Comparison of ENCODE assay signal across 8 mouse cellular contexts in genomic region chr17:35697429-35697758, GRCm38 (mm10). TPM values are rescaled to one million over a fixed set of nuclear protein-coding genes. Genes with fewer than 3 reads are reported as not detected.
DNase-seq lines count a peak whose midpoint lies in the region; ATAC-seq and TF ChIP-seq lines count a peak whose summit lies in the region.

No protein-coding gene starts in this region.

- ATAC-seq in heart, postnatal 0 days (ENCODE audit: insufficient read depth, low read depth) = no peak
- no peak; the same call in 1 of the 2 replicates for ATAC-seq in forebrain, postnatal 0 days
- no peak; the same call in 1 of the 2 replicates for ATAC-seq in midbrain, embryonic 14.5 days (ENCODE audit: low FRiP score, low TSS enrichment)

- peak overlapping the region; percentile 59 for H3K4me2 ChIP-seq in heart, postnatal 0 days (ENCODE audit: low read depth, low read length)
- H3K4me2 ChIP-seq in forebrain, postnatal 0 days (ENCODE audit: low read depth) = peak overlapping the region; percentile 83
- peak overlapping the region; percentile 89 for H3K4me2 ChIP-seq in midbrain, embryonic 14.5 days (ENCODE audit: low read length)

- no peak for TF ChIP-seq POLR2A in cortical plate, adult 2 months (IDR thresholded peaks at IDR 0.05; ENCODE audit: extremely low read depth, insufficient read depth, low read length)

- DNase-seq in heart, postnatal 0 days (ENCODE audit: low spot score) = no peak
- no peak for DNase-seq in heart, postnatal 4 days
- no peak for DNase-seq in forebrain, postnatal 0 days
- DNase-seq in midbrain, embryonic 14.5 days = no peak
- DNase-seq in ovary, postnatal 36 days (ENCODE audit: low spot score) = no peak
- no peak for DNase-seq in urinary bladder, postnatal 36 days (ENCODE audit: low spot score in 2 of 2)
- no peak for DNase-seq in right cerebral cortex, adult 18-20 months

- H3K4me1 ChIP-seq in heart, postnatal 0 days (ENCODE audit: control insufficient read depth, insufficient read depth) = peaks cover 14% of the 10 kb centered on the region; the same call in 1 of the 2 replicates
- peaks cover 13% of the 10 kb centered on the region for H3K4me1 ChIP-seq in cortical plate, adult 2 months (ENCODE audit: control insufficient read depth, insufficient read depth, low read length)
- H3K4me1 ChIP-seq in forebrain, postnatal 0 days (ENCODE audit: insufficient read depth) = peaks cover 28% of the 10 kb centered on the region
- H3K4me1 ChIP-seq in midbrain, embryonic 14.5 days (ENCODE audit: control insufficient read depth, insufficient read depth, low read length) = peaks cover 37% of the 10 kb centered on the region

- no peaks in the 10 kb centered on the region for H3K9me3 ChIP-seq in heart, postnatal 0 days (replicated peaks; ENCODE audit: control insufficient read depth, low read length)
- H3K9me3 ChIP-seq in forebrain, postnatal 0 days (ENCODE audit: low read length) = no peaks in the 10 kb centered on the region
- no peaks in the 10 kb centered on the region for H3K9me3 ChIP-seq in midbrain, embryonic 14.5 days (ENCODE audit: control insufficient read depth, low read length)

- no peak for TF ChIP-seq CTCF in heart, postnatal 0 days (IDR thresholded peaks at IDR 0.05; ENCODE audit: low read depth)
- TF ChIP-seq CTCF in cortical plate, adult 2 months (IDR thresholded peaks at IDR 0.05; ENCODE audit: extremely low read depth, insufficient read depth, low read length) = no peak
- no peak for TF ChIP-seq CTCF in forebrain, postnatal 0 days (IDR thresholded peaks at IDR 0.05; ENCODE audit: low read depth)

- H3K4me3 ChIP-seq in heart, postnatal 0 days (ENCODE audit: low read depth, low read length) = peak overlapping the region; percentile 34
- H3K4me3 ChIP-seq in cortical plate, adult 2 months (ENCODE audit: insufficient read depth, low read length) = peak overlapping the region; percentile 29
- H3K4me3 ChIP-seq in forebrain, postnatal 0 days (ENCODE audit: low read depth, low read length) = peak overlapping the region; percentile 42
- H3K4me3 ChIP-seq in midbrain, embryonic 14.5 days (replicated peaks; ENCODE audit: low read depth, low read length) = peak overlapping the region; percentile 43

- H3K9ac ChIP-seq in heart, postnatal 0 days (replicated peaks; ENCODE audit: low read depth, low read length) = peak overlapping the region; percentile 40; the same call in 1 of the 2 replicates
- peak overlapping the region; percentile 68 for H3K9ac ChIP-seq in forebrain, postnatal 0 days
- H3K9ac ChIP-seq in midbrain, embryonic 14.5 days (replicated peaks; ENCODE audit: low read length) = peak overlapping the region; percentile 78

- peak overlapping the region; percentile 82 for H3K27ac ChIP-seq in heart, postnatal 0 days (ENCODE audit: low read depth)
- H3K27ac ChIP-seq in cortical plate, adult 2 months (ENCODE audit: insufficient read depth, low read length) = peak overlapping the region; percentile 92
- H3K27ac ChIP-seq in forebrain, postnatal 0 days (ENCODE audit: low read depth, low read length) = peak overlapping the region; percentile 96
- H3K27ac ChIP-seq in midbrain, embryonic 14.5 days (replicated peaks; ENCODE audit: low read depth, low read length) = peak overlapping the region; percentile 98

- 0 out of 2 replicates have a peak, but pooled peaks cover 3% of the 10 kb centered on the region for H3K27me3 ChIP-seq in heart, postnatal 0 days (ENCODE audit: control insufficient read depth, insufficient read depth, low read length)
- no peaks in the 10 kb centered on the region for H3K27me3 ChIP-seq in forebrain, postnatal 0 days (ENCODE audit: insufficient read depth, low read length)
- H3K27me3 ChIP-seq in midbrain, embryonic 14.5 days (ENCODE audit: control insufficient read depth, insufficient read depth, low read length) = no peaks in the 10 kb centered on the region

- no peak for TF ChIP-seq EP300 in heart, postnatal 0 days (IDR thresholded peaks at IDR 0.05; ENCODE audit: low read depth)

- H3K36me3 ChIP-seq in heart, postnatal 0 days (replicated peaks; ENCODE audit: control insufficient read depth, insufficient read depth, low read length) = peaks cover 21% of the 10 kb centered on the region
- peaks cover 14% of the 10 kb centered on the region for H3K36me3 ChIP-seq in forebrain, postnatal 0 days (ENCODE audit: insufficient read depth)
- H3K36me3 ChIP-seq in midbrain, embryonic 14.5 days (ENCODE audit: control insufficient read depth, insufficient read depth, low read length) = peaks cover 15% of the 10 kb centered on the region

- 6% methylated on average over 1 of the region's 1 CpGs for WGBS in heart, postnatal 0 days
- 6% methylated on average over 1 of the region's 1 CpGs for WGBS in forebrain, postnatal 0 days
- WGBS in midbrain, embryonic 14.5 days = 3% methylated on average over 1 of the region's 1 CpGs

RNA-seq across cellular contexts. Expression of gene Ddr1, which starts 7.0 kb away (rescaled TPM):
- total RNA-seq in heart, postnatal 0 days (2014; rRNA removed; ENCODE audit: low replicate concordance) = 105 and 206 TPM in 2 replicates
- 63.9 and 71.8 TPM in 2 replicates for polyA plus RNA-seq in heart, postnatal 0 days (2015; fragmentation: Nextera tagmentation; extraction: Ambion mirVana)
- 100 to 1,000 TPM; 107 to 113 TPM for total RNA-seq in heart, postnatal 4 days (2021)
- 42.8 and 44.9 TPM in 2 replicates for polyA plus RNA-seq in cortical plate, adult 2 months (2012; rRNA removed)
- total RNA-seq in forebrain, postnatal 0 days (2014; rRNA removed) = 53.0 and 59.8 TPM in 2 replicates
- 37.3 and 51.2 TPM in 2 replicates for polyA plus RNA-seq in forebrain, postnatal 0 days (2015; fragmentation: Nextera tagmentation; extraction: Ambion mirVana)
- polyA plus RNA-seq in midbrain, embryonic 14.5 days (2014; fragmentation: Nextera tagmentation; extraction: Ambion mirVana) = 52.9 and 87.2 TPM in 2 replicates

RNA-seq across cellular contexts. Expression of gene Gtf2h4, which starts 23.9 kb away (rescaled TPM):
- 21.0 and 24.2 TPM in 2 replicates for total RNA-seq in heart, postnatal 0 days (2014; rRNA removed; ENCODE audit: low replicate concordance)
- polyA plus RNA-seq in heart, postnatal 0 days (2015; fragmentation: Nextera tagmentation; extraction: Ambion mirVana) = 18.0 and 21.2 TPM in 2 replicates
- total RNA-seq in heart, postnatal 4 days (2021) = 10 to 100 TPM; 19.4 to 20.9 TPM
- polyA plus RNA-seq in cortical plate, adult 2 months (2012; rRNA removed) = 29.8 and 32.9 TPM in 2 replicates
- 21.2 and 30.9 TPM in 2 replicates for total RNA-seq in forebrain, postnatal 0 days (2014; rRNA removed)
- polyA plus RNA-seq in forebrain, postnatal 0 days (2015; fragmentation: Nextera tagmentation; extraction: Ambion mirVana) = 20.9 and 22.1 TPM in 2 replicates
- polyA plus RNA-seq in midbrain, embryonic 14.5 days (2014; fragmentation: Nextera tagmentation; extraction: Ambion mirVana) = 23.6 and 25.5 TPM in 2 replicates

RNA-seq across cellular contexts. Expression of gene Vars2, which starts 30.0 kb away (rescaled TPM):
- 25.5 and 59.8 TPM in 2 replicates for total RNA-seq in heart, postnatal 0 days (2014; rRNA removed; ENCODE audit: low replicate concordance)
- 9.4 and 9.8 TPM in 2 replicates for polyA plus RNA-seq in heart, postnatal 0 days (2015; fragmentation: Nextera tagmentation; extraction: Ambion mirVana)
- total RNA-seq in heart, postnatal 4 days (2021) = 10 to 100 TPM; 29.0 to 29.2 TPM
- polyA plus RNA-seq in cortical plate, adult 2 months (2012; rRNA removed) = 34.5 and 38.9 TPM in 2 replicates
- total RNA-seq in forebrain, postnatal 0 days (2014; rRNA removed) = 29.5 and 42.0 TPM in 2 replicates
- polyA plus RNA-seq in forebrain, postnatal 0 days (2015; fragmentation: Nextera tagmentation; extraction: Ambion mirVana) = 8.5 and 10.4 TPM in 2 replicates
- polyA plus RNA-seq in midbrain, embryonic 14.5 days (2014; fragmentation: Nextera tagmentation; extraction: Ambion mirVana) = 9.5 and 14.8 TPM in 2 replicates

RNA-seq across cellular contexts. Expression of gene Mucl3, which starts 53.9 kb away (rescaled TPM):
- not detected in 2 replicates for total RNA-seq in heart, postnatal 0 days (2014; rRNA removed; ENCODE audit: low replicate concordance)
- not detected in 2 replicates for polyA plus RNA-seq in heart, postnatal 0 days (2015; fragmentation: Nextera tagmentation; extraction: Ambion mirVana)
- not detected for total RNA-seq in heart, postnatal 4 days (2021)
- polyA plus RNA-seq in cortical plate, adult 2 months (2012; rRNA removed) = 0.06 TPM in 1 of 2 replicates, not detected in the other
- 0.15 TPM in 1 of 2 replicates, not detected in the other for total RNA-seq in forebrain, postnatal 0 days (2014; rRNA removed)
- polyA plus RNA-seq in forebrain, postnatal 0 days (2015; fragmentation: Nextera tagmentation; extraction: Ambion mirVana) = not detected in 2 replicates
- polyA plus RNA-seq in midbrain, embryonic 14.5 days (2014; fragmentation: Nextera tagmentation; extraction: Ambion mirVana) = not detected in 2 replicates
